Mouse (Mus musculus) heart, postnatal 25 days (tissue): Measurements from ENCODE around the gene Hectd4. TPM values are rescaled to one million over a fixed set of nuclear protein-coding genes. Genes with fewer than 3 reads are reported as not detected.
A peak's percentile ranks its signal among the peaks of the same experiment; 100 is the strongest.

ENCODE experiments used
- DNase-seq: peaks from one replicate; pipeline ENCODE4 v3.0.0; 2022; ENCODE audit warnings: low spot score
- intact Hi-C: fragments of 180-260 bp; cut with DNase I; formaldehyde crosslinking; loops from one replicate; pipeline ENCODE4 v1.15.1; 2025
- total RNA-seq, 2 experiments: library from RNA; stranded (reverse); gene quantifications; 2 replicates each; pipeline ENCODE4 v1.2.3; 2021

The Hectd4 gene
- total RNA-seq, 2 experiments from 2014 or later, result 19.3 to 23.0 TPM

DNA sequence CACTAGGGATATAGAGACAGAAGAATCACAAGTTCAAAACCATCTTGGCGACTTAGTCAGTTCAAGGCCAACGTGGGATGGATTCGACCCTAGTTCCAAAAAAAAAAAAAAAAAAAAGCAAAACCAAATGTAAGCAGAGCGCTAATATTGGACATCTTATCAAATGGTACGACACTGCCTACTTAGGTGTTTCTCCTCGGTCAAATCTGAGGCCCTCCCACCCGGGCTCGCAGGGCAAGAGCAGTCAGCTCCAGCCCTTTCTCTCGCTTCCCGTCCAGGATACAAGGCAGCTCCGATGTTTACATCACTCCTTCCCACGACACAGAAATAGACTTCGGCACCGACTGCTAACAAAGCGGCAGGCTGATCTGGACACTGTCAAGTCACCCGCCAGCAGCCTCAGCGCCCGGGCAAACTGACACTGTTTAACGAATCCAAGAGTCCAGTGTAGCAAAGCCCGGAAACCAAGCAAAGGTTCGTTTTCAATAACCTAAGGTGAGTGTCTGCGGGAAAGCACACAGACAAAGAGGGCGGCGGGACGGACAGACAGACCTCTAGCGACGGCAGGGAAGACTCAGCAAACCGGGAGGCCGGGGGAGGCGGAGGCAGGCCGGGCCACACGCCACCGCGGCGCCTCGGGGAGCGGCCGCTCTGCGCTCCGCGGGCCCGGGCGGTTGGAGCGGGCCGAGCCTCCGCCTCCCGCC, 164.9 kb downstream of the Hectd4 start:
- intact Hi-C loops, result no loop called here
- DNase-seq, result peak; percentile 35

DNA sequence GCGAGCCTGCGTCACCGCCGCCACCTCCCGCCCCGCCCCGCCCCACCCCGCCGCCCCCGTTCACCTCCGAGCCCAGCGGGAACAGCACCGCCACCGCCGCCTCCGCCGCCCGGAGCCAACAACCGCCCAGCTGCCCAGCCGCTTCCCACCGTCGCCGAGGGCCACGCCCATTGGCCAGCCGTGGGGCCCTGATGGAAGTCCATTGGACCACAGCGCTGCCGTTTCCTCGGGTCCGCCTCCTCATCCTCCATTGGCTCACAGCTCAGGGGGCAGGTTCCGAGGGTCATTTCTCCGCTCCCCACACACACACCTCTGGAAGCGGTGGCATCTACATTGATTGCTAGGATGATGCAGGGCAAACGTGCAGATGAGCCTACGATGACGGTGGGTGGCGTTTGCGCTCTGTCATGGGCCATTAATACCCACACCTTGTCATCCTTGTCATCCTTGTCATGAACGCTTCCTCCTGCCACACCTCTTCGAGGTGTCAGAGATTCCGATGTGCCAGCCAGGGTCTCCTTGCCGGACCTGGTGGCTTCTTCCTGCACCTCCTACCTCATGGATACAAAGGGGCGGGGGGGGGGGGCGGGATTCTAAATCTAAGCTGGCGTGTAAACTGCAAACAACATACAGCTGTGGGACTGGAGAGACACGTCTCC, 165.6 kb downstream of the Hectd4 start, which contains the start of gene Trafd1:
Trafd1 (minus strand) TSS at position 172 of the 659 bp plus-strand sequence.
- DNase-seq, result peak; percentile 95
- intact Hi-C loops, result no loop called here

DNA sequence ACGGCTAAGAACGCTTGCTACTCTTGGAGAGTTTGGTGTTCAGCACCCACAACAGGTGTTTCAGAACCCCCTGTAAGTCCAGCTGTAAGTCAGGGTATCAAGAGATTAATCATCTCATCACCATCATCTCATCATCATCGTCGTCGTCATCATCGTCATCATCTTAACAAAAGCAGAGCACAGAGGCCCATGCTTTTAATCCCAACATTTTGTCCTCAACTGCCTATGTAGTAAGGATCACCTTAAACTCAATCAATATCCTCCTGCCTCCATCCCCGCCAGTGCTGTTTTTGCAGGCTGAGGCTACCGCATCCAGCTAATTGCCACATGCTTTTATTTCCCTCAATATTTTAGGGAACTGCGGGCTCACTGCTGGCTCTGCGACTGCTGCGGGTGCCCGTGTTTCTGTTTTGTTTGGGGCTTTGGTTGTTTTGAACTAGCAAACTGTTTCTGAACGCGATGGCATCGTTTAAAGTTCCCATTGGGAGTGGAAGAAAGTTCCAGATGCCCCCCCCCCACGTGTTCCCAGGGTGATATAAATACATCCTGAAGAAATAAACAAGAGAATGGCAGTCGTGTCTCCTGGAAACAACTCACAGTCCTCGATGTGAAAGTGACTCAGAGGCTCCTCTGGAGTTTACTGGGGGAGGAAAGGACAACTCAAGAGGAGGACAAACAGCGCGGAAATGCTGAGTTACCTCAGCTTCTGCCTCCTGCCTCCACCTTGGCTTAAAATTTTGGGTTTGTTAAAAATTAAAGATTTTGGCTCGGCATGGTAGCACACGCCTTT, 166.3 kb downstream of the Hectd4 start:
- no peak for DNase-seq
- intact Hi-C loops, result no loop called here

DNA sequence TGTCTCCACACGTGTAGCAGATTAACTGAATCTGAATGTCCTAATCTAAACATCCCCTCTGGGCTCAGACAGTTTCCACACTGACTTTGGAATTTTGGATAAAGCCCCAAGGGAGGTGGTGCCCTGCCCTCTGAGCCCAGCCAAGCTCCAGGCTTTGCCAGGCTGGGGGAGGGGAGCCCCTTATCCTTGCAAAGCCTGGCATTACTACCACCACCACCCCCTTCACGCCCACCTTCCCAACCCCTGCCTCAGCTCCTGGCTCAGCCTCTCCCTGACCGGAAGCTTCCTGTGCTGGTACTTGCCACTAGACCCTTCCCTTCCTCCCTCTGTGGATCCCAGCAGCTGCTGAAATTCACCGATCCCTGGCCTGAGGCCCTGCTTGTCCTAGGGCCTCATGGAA, 167.1 kb downstream of the Hectd4 start:
- no peak for DNase-seq
- intact Hi-C loops, result no loop called here

DNA sequence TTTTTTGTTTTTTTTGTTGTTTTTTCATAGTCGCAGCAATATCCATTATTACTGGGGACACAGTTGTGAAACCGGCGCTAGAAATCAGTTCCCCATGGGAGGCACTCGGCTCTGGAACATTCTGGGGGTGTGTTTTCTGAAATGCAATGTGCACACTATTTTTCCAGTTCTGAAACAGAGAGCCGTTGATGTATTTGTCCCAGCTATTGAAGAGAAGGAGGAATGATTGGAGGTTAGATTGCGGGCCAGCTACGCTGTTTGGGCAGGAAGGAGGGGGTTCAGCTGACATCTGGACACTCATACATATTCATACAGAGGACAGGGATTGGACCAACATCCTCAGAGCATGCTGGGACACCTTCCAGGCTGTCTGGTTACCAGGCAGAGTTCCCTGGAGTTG, 169.1 kb downstream of the Hectd4 start:
- no peak for DNase-seq
- intact Hi-C loops, result no loop called here

DNA sequence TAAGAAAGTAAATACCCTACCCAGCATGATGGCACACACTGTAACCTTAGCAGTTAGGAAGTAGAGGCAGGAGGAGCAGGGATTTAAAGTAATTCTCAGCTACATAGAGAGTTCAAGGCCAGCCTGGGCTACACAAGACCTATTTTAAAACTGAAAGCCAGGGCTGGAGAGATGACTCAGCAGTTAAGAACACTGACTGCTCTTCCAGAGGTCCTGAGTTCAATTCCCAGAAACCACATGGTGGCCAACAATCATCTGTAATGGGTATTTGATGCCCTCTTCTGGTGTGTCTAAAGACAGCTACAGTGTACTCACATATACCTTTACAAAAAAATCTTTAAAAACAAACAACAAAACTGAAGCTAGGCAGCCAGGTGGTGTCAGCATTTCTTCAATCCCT, 169.7 kb downstream of the Hectd4 start:
- no peak for DNase-seq
- intact Hi-C loops, result no loop called here

DNA sequence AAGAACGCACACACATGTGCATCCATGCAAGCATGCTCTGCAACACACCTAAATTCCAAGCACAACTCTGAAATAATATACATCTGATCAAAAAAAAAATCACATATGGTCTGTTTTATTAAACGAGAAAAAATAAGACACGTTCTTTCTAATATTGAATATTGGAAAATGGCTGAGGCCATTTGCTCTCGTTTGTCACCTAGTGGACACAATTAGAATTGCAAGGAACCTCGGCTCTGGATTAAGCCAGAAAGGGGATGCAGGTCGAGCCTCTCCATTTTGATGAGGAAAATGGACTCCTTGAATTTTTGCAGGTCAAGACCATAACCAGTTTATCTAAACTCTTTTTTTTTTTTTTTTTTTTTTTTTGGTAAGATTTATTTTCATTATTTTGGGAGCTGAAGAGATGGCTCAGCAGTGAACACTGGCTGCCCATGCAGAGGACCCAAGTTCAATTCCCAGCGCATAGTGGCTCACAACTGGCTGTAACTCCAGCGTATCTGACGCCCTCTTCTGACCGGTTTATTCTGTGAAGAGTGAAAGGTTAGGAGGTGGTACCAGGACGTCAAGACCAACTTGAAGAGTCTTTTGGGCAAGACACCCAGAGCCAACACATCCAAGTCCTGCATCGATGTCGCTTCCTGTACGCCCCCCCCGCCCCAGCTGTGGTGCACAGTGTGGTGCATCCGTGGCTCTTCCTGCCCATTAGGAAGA, 172.8 kb downstream of the Hectd4 start:
- intact Hi-C loops, result no loop called here
- DNase-seq, result no peak

DNA sequence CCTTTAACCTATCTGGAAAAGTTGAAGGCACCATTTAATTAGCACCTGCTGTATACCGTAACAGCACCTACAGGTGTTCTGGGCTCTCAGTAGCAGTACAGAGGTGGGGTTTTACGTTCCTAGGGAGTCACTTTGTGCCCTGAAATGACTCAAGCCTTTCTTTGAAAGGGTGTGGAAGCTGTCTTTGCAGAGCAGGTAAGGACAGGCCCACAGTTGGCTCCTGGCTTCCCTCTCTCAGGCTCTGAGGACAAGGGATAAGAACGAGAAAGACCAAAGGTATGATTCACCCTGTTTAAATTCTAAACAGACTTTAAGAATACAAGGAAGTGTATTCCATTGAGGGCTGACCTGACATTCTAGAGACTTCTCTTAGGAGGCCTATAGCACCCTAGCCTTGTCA, 173.4 kb downstream of the Hectd4 start:
- intact Hi-C loops, result no loop called here
- no peak for DNase-seq

DNA sequence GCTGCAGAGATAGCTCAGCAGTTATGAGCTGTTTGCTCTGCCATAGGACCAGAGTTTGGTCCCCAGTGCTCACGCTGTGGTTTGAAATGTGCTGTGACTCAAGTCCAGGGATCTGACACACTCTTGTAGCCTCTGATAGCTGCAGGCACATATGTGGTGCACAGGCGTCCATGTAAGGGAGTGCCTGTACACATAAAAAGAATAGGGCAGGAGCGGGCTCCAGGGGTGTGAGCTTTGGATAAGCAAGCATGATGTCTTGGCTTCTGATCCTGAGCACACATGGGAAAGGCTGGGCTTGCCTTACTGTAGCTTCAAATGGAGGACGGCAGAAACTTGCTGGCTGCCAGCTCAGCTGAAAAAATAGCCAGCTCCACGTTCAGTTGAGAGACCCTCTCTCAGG, 175.6 kb downstream of the Hectd4 start:
- intact Hi-C loops, result loop anchor here (5.0 kb wide), 1 partner anchor 178 kb away; no protein-coding TSS in a partner anchor
- no peak for DNase-seq

DNA sequence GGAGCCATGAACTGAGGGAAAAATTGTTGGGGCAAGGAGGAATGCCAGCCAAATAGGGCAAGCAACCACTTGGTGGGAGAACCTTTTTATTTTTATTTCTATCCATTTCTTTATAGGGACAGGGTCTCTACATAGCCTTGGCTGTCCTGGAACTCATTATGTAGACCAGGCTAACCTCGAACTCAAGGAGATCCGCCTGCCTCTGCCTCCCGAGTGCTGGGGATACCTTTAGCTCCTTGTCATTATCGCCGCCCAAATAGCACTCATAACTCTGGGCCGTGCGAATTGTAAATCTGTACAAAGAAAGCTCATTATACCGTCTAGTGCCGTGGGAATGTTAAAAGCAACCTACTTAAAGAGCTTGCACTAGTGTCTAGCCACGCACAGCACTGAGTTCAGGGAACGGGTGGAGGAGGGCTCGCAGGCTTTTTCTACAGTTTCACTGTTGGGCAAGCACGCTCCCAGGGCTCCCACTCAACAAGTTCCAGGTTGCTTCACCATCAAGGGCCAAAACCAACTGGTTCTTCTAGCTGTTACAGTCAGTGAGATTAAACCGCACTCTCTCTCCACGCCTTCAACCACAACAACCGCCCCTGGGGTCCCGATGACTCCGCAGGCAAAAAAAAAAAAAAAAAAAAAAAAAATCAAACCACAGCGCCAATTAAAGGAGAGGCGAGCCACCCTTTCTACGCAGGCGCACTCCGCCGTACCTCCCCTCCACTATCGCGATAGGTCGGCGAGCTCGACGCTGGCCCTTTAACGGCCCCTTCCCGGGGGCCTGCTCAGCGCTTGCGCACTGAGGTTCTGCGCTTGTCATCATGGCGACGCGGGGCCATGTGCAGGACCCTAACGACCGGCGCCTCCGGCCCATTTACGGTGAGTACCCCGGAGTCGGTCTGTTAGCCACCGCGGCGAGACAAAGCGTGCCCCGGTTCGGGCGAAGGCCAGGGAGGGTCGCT, 177.4 kb downstream of the Hectd4 start, which contains the start of gene Naa25:
Naa25 (plus strand) TSS at position 750 of the 959 bp plus-strand sequence.
- DNase-seq, result peak; percentile 91
- intact Hi-C loops, result loop anchor here (5.0 kb wide), 1 partner anchor 180 kb away; no protein-coding TSS in a partner anchor

DNA sequence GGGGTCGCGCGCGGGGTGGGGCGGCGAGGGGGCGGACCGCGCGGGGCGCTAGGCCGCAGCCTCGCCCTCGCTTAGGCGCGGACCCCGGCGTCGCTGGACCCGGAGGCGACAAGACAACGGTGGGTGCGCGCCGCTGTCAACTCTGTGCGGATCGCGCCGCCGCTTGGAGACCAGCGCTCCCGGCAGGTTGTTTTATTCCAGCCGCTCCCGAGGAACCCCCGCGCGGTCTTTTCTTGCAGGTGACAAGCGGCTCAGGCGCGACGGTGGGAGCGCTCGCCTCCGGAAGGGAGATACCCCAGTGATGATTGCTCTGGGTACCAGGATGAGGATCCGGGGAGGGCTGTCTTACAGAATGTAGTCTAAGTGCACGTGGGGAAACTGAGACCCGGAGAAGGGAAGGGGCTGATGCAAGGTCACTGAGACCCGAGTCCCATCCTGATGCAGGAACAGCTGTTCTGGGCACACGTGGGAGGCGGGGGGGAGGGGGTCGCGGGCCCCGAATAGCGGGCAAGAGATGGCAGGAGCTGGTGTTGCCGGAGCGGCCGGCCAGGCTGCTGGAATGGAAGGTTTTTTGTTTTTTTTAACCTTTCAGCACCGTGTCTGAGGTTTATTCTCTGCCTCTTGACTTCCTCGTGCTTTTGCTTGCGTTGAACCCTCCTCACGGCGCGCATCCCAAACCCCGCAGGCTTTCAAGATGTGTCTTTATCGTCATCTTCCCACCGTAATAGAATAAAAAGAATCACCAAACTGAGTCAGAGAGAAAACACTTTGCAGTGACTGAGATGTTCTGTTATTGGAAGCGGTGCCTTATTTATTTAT, 178.3 kb downstream of the Hectd4 start:
- DNase-seq, result no peak
- intact Hi-C loops, result loop anchor here (5.0 kb wide), 1 partner anchor 181 kb away; no protein-coding TSS in a partner anchor

DNA sequence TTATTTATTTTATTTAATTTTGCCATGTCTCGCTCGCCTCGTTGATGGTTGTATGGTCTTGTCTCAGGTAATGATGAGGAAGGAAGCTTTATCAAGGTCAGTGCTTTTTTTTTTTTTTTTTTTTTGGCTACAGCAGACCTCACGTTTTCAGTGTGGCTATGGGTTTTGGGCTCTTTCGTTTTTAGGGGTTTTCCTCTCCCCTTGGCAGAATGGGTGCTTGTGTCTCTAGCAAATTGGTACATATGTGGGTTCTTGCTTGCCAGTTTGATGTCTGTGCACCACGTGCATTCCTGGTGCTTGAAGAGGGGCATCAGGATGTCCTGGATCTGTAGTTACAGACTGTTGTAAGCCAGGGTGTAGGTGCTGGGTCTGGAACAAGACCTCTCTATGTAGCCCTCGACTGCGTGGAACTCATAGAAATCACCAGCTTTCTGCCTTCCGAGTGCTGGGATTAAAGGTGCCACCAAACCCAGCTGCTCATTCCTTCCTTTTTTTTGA, 179.0 kb downstream of the Hectd4 start:
- DNase-seq, result no peak
- intact Hi-C loops, result loop anchor here (5.0 kb wide), 1 partner anchor 182 kb away; no protein-coding TSS in a partner anchor

DNA sequence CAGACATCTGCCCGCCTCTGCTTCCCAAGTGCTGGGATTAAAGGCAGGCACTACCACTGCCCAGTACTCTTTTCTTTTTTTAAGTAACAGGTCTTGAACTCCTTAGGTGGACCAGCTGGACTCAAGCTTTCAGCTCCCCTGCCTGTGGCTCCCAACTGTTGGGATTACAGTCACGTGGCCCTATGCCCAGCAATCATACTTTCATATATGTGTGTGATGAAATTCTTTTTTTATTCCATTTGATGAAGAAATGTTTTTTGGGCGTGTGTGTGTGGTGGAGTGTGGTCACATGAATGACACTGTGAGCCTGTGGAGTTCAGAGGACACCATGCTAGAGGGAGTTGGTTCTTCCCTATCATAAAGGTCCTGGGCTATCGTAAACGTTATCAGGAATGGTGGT, 179.5 kb downstream of the Hectd4 start:
- intact Hi-C loops, result loop anchor here (5.0 kb wide), 1 partner anchor 182 kb away; no protein-coding TSS in a partner anchor
- no peak for DNase-seq

DNA sequence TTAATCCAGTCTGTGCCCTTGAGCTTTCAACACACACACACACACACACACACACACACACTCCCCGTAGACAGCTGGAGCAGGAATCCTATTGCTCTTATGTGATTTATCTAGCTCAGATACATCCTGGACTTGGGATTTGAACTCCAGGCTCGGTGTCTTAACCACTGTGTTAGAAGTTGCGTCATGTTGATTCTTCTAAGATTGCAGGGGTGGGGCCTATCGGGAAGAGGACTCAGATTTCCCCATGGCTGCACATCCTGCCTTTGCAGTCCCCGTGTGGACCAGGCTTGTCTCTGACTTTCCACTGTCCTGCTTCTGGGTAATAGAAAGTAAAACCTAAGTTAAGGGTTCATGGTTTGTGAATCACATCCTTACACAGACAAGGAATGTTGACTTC, 180.0 kb downstream of the Hectd4 start:
- no peak for DNase-seq

DNA sequence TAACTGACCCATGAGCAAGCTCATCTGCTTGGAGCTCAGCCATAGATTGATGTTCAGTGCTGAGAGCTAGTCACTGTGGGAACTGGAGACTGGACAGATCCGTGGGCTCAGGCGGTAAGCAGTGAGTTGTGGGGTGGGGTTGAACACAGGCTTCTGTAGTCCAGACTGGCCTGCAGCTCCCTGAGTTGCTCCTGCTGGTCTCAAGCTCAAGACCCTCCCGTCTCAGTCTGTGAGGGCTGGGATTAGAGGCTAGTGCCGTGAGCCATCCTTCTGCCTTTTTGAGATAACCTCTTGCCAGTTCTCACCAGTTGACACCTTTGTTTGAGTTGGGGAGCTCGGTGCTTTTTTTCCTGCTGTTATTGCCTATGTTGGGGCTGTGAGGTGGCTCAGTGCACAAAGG, 180.8 kb downstream of the Hectd4 start:
- intact Hi-C loops, result no loop called here
- no peak for DNase-seq

More for the DNA sequence above, 180.0 kb downstream of the Hectd4 start:
- intact Hi-C loops, result no loop called here

DNA sequence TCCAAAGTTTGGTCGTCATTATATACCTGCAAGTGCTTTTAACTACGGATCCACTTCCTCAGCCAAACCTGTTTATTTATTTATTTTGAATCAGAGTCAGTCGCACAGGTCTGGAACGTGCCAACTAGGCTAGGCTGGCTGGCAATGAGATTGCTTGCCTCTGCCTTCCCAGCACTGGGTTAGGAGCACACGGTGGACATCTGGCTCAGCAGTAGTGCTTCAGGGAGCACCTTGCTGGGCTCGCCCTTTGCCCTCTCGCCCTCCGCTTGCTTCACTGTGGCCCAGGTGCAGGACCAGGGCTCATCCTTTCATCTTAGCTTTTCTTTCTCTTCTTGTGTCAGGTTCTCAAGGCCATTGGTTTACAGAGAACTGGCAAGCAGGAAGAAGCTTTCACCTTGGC, 187.8 kb downstream of the Hectd4 start:
- intact Hi-C loops, result no loop called here
- no peak for DNase-seq

DNA sequence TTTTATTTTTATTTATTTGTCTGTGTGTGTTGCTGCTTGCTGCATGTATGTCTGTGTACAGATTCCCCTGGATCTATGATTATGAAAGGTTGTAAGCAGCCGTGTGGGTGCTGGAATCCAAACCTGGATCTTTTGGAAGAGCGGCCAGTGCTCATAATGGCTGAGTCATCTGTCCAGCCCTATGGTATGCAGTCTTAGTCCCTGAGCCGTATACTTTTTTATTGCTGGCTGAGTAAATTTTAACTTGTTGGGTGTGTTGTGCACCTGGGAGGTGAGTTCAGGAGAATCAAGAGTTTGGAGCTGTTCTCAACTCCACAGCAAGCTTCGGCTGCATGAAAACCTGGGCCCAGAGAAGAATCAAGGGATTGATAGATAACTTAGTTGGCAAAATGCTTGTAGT, 191.0 kb downstream of the Hectd4 start:
- intact Hi-C loops, result no loop called here
- DNase-seq, result no peak
